Mouse (Mus musculus) neural tube, embryonic 15.5 days (tissue): Measurements from ENCODE around the gene Thsd4. TPM values are rescaled to one million over a fixed set of nuclear protein-coding genes. Genes with fewer than 3 reads are reported as not detected.
A peak's percentile ranks its signal among the peaks of the same experiment; 100 is the strongest.
"Not testable (repeated sequence)": the region's sequence is repeated elsewhere in the genome, so short reads cannot be mapped to it uniquely, and the experiment has no call there.

Experiments
- ATAC-seq: fragments of 200-750 bp; cut with Nextera tagmentation; 2 replicates; pipeline ENCODE4 v1.8.0; 2017; ENCODE audit warnings: mild to moderate bottlenecking, moderate TSS enrichment, moderate library complexity; ENCODE audit not compliant: low FRiP score
- H3K27ac ChIP-seq: fragments of 300-500 bp; sonication (generic); replicated peaks from 2 replicates; pipeline ENCODE4 v1.5.1; 2015; ENCODE audit warnings: mild to moderate bottlenecking, inconsistent platforms
- H3K27me3 ChIP-seq: fragments of 300-500 bp; sonication (generic); replicated peaks from 2 replicates; pipeline ENCODE4 v1.6.1; 2015; ENCODE audit warnings: inconsistent platforms
- H3K36me3 ChIP-seq: fragments of 300-500 bp; sonication (generic); 2 replicates; pipeline ENCODE4 v1.6.1; 2015; ENCODE audit warnings: inconsistent platforms
- H3K4me1 ChIP-seq: fragments of 300-500 bp; sonication (generic); 2 replicates; pipeline ENCODE4 v1.6.1; 2015; ENCODE audit warnings: inconsistent platforms
- H3K4me2 ChIP-seq: fragments of 300-500 bp; sonication (generic); 2 replicates; pipeline ENCODE4 v1.6.1; 2015; ENCODE audit warnings: inconsistent platforms, mild to moderate bottlenecking, moderate library complexity
- H3K4me3 ChIP-seq: fragments of 300-500 bp; sonication (generic); replicated peaks from 2 replicates; pipeline ENCODE4 v1.5.1; 2015; ENCODE audit warnings: mild to moderate bottlenecking, inconsistent platforms
- H3K9ac ChIP-seq: fragments of 300-500 bp; sonication (generic); replicated peaks from 2 replicates; pipeline ENCODE4 v1.6.1; 2015; ENCODE audit warnings: mild to moderate bottlenecking, inconsistent platforms
- H3K9me3 ChIP-seq: fragments of 300-500 bp; sonication (generic); replicated peaks from 2 replicates; pipeline ENCODE4 v1.6.1; 2016; ENCODE audit warnings: inconsistent platforms
- WGBS: fragments of 180-500 bp; shearing (Covaris S2); methylation state at CpG from one replicate; pipeline ENCODE4 v1.1.7; 2015; ENCODE audit warnings: mixed read lengths; 5-methylcytosine and 5-hydroxymethylcytosine counted together
- polyA plus RNA-seq: library from polyadenylated mRNA; unstranded; fragments of >200 nt; fragmentation: Nextera tagmentation; extraction: Ambion mirVana; gene quantifications from 2 replicates; pipeline ENCODE4 v1.2.1, GENCODE M21; 2015

Thsd4 gene
- polyA plus RNA-seq, 1 experiment from 2014 or later: 6.8 TPM

DNA sequence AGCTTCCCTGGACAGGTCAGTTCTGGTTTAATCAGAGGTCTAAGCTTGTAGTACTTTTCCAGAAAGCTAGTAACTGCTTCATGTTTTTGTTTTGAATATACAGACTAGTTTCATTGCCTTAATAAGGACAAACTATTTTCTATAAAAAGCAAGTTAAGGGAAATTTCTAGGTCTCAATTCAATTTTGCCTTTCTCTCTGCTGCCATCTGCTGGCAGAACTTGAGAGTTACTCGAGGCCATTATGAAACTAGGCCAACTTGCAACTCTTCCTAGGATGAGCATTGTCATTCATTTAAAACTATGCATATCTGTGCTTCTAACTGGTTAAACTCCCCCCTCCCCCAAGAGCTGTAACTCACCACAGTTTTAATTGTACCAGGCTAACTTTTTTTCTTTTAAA lies 532.0 kb downstream of the Thsd4 start:
- no peak for ATAC-seq
- Histone ChIP-seq H3K4me3 (no peak overlapping the region), H3K4me2 (no peak overlapping the region), H3K4me1 (no peaks in the 10 kb centered on the region), H3K36me3 (no peaks in the 10 kb centered on the region), H3K27me3 (no peaks in the 10 kb centered on the region), H3K9me3 (no peaks in the 10 kb centered on the region), H3K9ac (no peak overlapping the region), H3K27ac (no peak overlapping the region)
- WGBS: 0% methylated on average over 1 of the region's 1 CpGs

GRCm38 (mm10) chr9:59985900-59986572 lies 535.8 kb downstream of the Thsd4 start:
- no peaks in the 10 kb centered on the region for H3K9me3 ChIP-seq
- H3K4me3 ChIP-seq: no peak overlapping the region
- no peak for ATAC-seq
- H3K9ac ChIP-seq: no peak overlapping the region
- H3K27me3 ChIP-seq: no peaks in the 10 kb centered on the region
- no peaks in the 10 kb centered on the region for H3K36me3 ChIP-seq
- WGBS: 68% methylated on average over 3 of the region's 3 CpGs
- H3K4me2 ChIP-seq: no peak overlapping the region
- H3K4me1 ChIP-seq: no peaks in the 10 kb centered on the region
- H3K27ac ChIP-seq: no peak overlapping the region

GRCm38 (mm10) chr9:59981116-59981515 lies 540.7 kb downstream of the Thsd4 start:
- ATAC-seq: no peak
- no peaks in the 10 kb centered on the region for H3K36me3 ChIP-seq
- H3K27ac ChIP-seq: no peak overlapping the region
- H3K9ac ChIP-seq: no peak overlapping the region
- H3K4me3 ChIP-seq: no peak overlapping the region
- WGBS: 55% methylated on average over 2 of the region's 2 CpGs
- no peaks in the 10 kb centered on the region for H3K27me3 ChIP-seq
- H3K4me1 ChIP-seq: peaks cover 3% of the 10 kb centered on the region; the same call in 1 of the 2 replicates
- H3K4me2 ChIP-seq: no peak overlapping the region
- no peaks in the 10 kb centered on the region for H3K9me3 ChIP-seq

- no peak for ATAC-seq
- H3K27ac ChIP-seq: no peak overlapping the region
- no peaks in the 10 kb centered on the region for H3K9me3 ChIP-seq
- H3K36me3 ChIP-seq: no peaks in the 10 kb centered on the region
- 68% methylated on average over 4 of the region's 4 CpGs for WGBS
- H3K4me3 ChIP-seq: no peak overlapping the region
- peaks cover 4% of the 10 kb centered on the region; the same call in 1 of the 2 replicates for H3K4me1 ChIP-seq
- H3K27me3 ChIP-seq: no peaks in the 10 kb centered on the region
- no peak overlapping the region for H3K9ac ChIP-seq
- H3K4me2 ChIP-seq: no peak overlapping the region
These were observed 550.6 kb downstream of the Thsd4 start for GRCm38 (mm10) chr9:59971263-59971662.

DNA sequence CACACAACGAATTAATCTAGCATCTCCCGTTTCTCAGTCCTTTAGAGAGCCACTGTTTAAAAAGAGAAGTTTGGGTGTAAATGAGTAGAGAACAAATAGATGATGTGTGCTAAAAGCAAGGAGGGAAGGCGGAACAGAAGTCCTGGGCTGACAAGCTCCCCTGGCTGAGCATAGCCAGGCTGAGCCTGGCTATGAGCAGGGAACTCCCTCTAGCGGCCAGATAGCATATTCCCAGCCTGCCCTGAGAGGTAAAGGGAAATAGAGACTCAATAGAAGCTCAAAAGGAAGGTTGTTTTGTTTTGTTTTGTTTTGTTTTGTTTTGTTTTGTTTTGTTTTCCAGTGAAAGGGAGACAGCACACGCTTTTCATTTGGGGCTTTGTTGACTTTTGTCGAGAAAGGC lies 552.5 kb downstream of the Thsd4 start:
- Histone ChIP-seq H3K36me3 (no peaks in the 10 kb centered on the region), H3K27me3 (no peaks in the 10 kb centered on the region), H3K9ac (no peak overlapping the region), H3K27ac (no peak overlapping the region), H3K4me3 (no peak overlapping the region), H3K4me1 (peaks cover 8% of the 10 kb centered on the region; the same call in 1 of the 2 replicates), H3K9me3 (no peaks in the 10 kb centered on the region), H3K4me2 (no peak overlapping the region)
- 36% methylated on average over 6 of the region's 6 CpGs for WGBS
- ATAC-seq: peak; percentile 86; the same call in 1 of the 2 replicates

DNA sequence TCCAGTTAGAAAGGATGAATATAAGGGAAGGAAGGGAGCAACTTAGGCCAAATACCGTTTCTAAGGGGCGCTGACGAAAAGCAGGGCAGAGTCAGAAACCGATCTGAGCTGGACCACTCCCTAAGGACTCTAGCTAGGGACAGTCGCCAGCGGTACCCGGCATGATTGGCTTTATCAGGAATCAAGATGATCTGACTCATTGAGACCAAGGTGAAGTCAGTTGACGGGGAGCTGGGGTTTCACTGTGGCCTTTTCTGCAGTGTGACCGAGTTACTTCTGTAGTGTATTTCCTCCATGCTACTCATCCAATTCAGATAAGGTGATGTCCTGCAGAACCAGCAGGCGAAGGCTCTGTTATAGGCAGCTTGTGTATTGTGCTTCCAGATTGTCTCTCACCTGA lies 556.8 kb downstream of the Thsd4 start:
- no peak for ATAC-seq
- Histone ChIP-seq H3K9ac (no peak overlapping the region), H3K27me3 (no peaks in the 10 kb centered on the region), H3K4me2 (no peak overlapping the region), H3K27ac (no peak overlapping the region), H3K9me3 (no peaks in the 10 kb centered on the region), H3K36me3 (no peaks in the 10 kb centered on the region), H3K4me1 (0 out of 2 replicates have a peak, but pooled peaks cover 5% of the 10 kb centered on the region), H3K4me3 (no peak overlapping the region)
- 83% methylated on average over 10 of the region's 10 CpGs for WGBS

GRCm38 (mm10) chr9:59964367-59964766 lies 557.5 kb downstream of the Thsd4 start:
- H3K27ac ChIP-seq: no peak overlapping the region
- H3K4me2 ChIP-seq: no peak overlapping the region
- H3K4me3 ChIP-seq: no peak overlapping the region
- ATAC-seq: no peak
- 0 out of 2 replicates have a peak, but pooled peaks cover 5% of the 10 kb centered on the region for H3K4me1 ChIP-seq
- WGBS: 60% methylated on average over 3 of the region's 3 CpGs
- no peaks in the 10 kb centered on the region for H3K27me3 ChIP-seq
- H3K9me3 ChIP-seq: no peaks in the 10 kb centered on the region
- no peaks in the 10 kb centered on the region for H3K36me3 ChIP-seq
- no peak overlapping the region for H3K9ac ChIP-seq

DNA sequence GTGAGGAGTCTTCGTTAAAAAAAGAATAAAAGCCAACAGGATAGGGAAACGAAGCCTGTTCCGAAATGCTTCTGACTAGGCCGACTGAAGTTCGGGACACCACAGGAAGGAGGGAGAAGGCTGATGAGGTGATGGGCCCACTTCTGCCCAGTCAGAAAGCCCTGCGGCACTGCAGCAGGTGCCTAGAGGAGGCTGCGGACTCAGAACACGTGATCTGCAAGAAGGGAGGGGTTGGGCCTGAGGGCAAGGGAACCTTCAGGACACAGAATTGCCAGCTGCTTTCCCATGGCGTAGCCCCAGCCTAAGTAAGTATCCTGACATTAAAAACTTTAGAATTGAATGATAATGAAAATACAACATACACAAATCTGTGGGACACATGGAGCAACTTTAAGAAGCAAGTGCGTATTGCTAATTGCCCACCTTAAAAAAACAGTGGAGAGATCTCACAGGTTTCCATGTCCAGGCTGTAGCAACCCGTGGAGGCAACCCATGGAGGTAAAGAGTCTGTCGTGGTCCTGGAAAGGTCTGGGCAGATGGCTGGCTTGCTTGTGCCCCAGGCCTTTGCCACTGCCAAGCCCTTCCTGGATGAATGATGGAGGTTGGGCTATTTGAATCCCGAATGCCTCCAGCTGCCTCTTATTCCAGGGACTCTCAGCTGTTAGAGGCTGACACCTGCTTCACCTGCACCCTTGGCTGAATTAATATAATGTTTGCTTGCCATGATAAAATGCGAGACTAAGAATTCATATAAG lies 560.5 kb downstream of the Thsd4 start:
- H3K27me3 ChIP-seq: no peaks in the 10 kb centered on the region
- no peak for ATAC-seq
- H3K27ac ChIP-seq: no peak overlapping the region
- H3K4me3 ChIP-seq: no peak overlapping the region
- H3K4me1 ChIP-seq: peaks cover 7% of the 10 kb centered on the region; the same call in 1 of the 2 replicates
- no peaks in the 10 kb centered on the region for H3K36me3 ChIP-seq
- H3K9ac ChIP-seq: no peak overlapping the region
- no peaks in the 10 kb centered on the region for H3K9me3 ChIP-seq
- 48% methylated on average over 14 of the region's 14 CpGs for WGBS
- no peak overlapping the region for H3K4me2 ChIP-seq

- Histone ChIP-seq H3K27me3 (no peaks in the 10 kb centered on the region), H3K4me2 (no peak within 1 kb of the TSS), H3K27ac (no peak within 1 kb of the TSS), H3K4me3 (no peak within 1 kb of the TSS), H3K4me1 (peaks cover 9% of the 10 kb centered on the region; the same call in 1 of the 2 replicates), H3K36me3 (no peaks in the 10 kb centered on the region), H3K9me3 (no peaks in the 10 kb centered on the region), H3K9ac (no peak within 1 kb of the TSS)
- ATAC-seq: no peak
- 81% methylated on average over 10 of the region's 10 CpGs for WGBS
These were observed 561.3 kb downstream of the Thsd4 start, which contains the start of gene Nr2e3 for GRCm38 (mm10) chr9:59960559-59960958. Gene Nr2e3 (minus strand): TSS chr9:59960659.

DNA sequence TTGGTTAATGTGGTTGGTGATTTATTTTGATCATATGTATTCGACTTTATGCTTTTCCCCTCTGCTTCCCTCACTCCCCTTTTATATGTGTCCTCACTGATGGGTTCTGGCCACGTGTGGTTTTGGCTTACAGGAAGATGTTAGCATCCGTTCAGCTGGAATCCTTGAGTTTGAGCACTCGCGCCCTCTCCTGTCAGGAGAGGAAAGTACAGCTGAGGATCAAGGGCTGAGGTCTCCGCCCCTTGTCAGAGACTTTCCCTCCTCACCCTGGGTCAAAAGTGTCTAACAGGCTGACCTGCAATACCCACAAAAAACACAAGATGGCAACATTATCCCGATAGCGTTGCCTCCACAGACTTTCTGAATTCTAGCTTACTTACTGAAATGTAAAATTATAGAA lies 562.6 kb downstream of the Thsd4 start:
- H3K9me3 ChIP-seq: no peaks in the 10 kb centered on the region
- H3K36me3 ChIP-seq: no peaks in the 10 kb centered on the region
- 4% methylated on average over 8 of the region's 8 CpGs for WGBS
- no peaks in the 10 kb centered on the region for H3K27me3 ChIP-seq
- peak; percentile 60; the same call in 1 of the 2 replicates for ATAC-seq
- H3K4me3 ChIP-seq: no peak overlapping the region
- no peak overlapping the region for H3K9ac ChIP-seq
- H3K4me2 ChIP-seq: no peak overlapping the region
- H3K4me1 ChIP-seq: peaks cover 6% of the 10 kb centered on the region; the same call in 1 of the 2 replicates
- H3K27ac ChIP-seq: no peak overlapping the region

GRCm38 (mm10) chr9:59958115-59958514 lies 563.7 kb downstream of the Thsd4 start:
- H3K4me2 ChIP-seq, H3K9me3 ChIP-seq, H3K4me3 ChIP-seq, H3K36me3 ChIP-seq, H3K9ac ChIP-seq, H3K27ac ChIP-seq, H3K27me3 ChIP-seq, H3K4me1 ChIP-seq, ATAC-seq: not testable (repeated sequence)
- 27% methylated on average over 1 of the region's 1 CpGs for WGBS

DNA sequence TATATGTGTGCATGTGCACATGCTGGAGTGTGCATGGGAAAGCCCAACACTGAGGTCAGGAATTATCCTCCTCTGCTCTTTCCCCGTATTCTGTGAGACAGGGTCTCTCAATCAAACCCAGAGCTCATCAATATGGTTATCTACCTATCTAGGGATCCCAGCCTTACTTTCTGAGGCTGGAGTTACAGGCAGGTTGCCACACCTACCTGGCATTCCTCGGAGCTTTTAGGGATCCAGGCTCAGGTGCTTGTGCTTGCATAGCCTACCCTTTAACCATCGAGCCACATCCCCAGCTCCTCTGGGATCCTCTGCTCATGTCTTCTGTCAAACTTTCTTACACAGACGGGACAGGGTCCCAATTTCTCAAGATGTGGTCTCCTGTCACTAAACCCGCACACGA lies 565.4 kb downstream of the Thsd4 start:
- Histone ChIP-seq H3K36me3 (no peaks in the 10 kb centered on the region), H3K4me2 (no peak overlapping the region), H3K4me1 (peaks cover 5% of the 10 kb centered on the region; the same call in 1 of the 2 replicates), H3K27me3 (no peaks in the 10 kb centered on the region), H3K4me3 (no peak overlapping the region), H3K9ac (no peak overlapping the region), H3K27ac (no peak overlapping the region), H3K9me3 (no peaks in the 10 kb centered on the region)
- 44% methylated on average over 6 of the region's 6 CpGs for WGBS
- no peak for ATAC-seq
